20 mouse cellular contexts compared by ENCODE assay signal in genomic region chr16:35704796-35705195, GRCm38 (mm10).
DNase-seq lines count a peak whose midpoint lies in the region; TF ChIP-seq lines count a peak whose summit lies in the region.
"Had no signal": no experiment of that assay in that cellular context is flagged by ENCODE, and none has a peak within 500 bp of the region (broad histone marks: within the 10 kb centered on the region; RNA-seq: fewer than 3 reads in every experiment).

No protein-coding gene starts in this region.

- WGBS in kidney, adult 2 months, result 80% methylated on average over 14 of the region's 14 CpGs

- DNase-seq in adrenal gland, postnatal 14 days, result peak; percentile 34
- DNase-seq in adrenal gland, adult 18-20 months (ENCODE audit: low spot score in 2 of 2), result no peak
- peak; percentile 23 to 31 for DNase-seq in cerebellum, postnatal 10 days
- DNase-seq in cerebellum, postnatal 14 days, result no peak
- DNase-seq in ES-CJ7 (ENCODE audit: low read depth, low spot score), result peak; percentile 20
- peak; percentile 23 for DNase-seq in brain, adult 2 months (ENCODE audit: low read depth, low spot score)
- no peak for DNase-seq in kidney, adult 2 months
- no peak for DNase-seq in left cerebral cortex, adult 8-10 months (ENCODE audit: low spot score in 2 of 2)
- DNase-seq: cerebellum, adult 11 months; cerebellum, adult 9-11 months; forebrain, postnatal 0 days; gastrocnemius, postnatal 36 days; kidney, adult 11 months; kidney, adult 9 months had no signal

- H3K4me3 ChIP-seq in kidney, adult 2 months (ENCODE audit: insufficient read depth, low read depth, low read length), result no peak overlapping the region
- H3K4me3 ChIP-seq: embryonic facial prominence, embryonic 12.5 days; embryonic facial prominence, embryonic 15.5 days; hindbrain, embryonic 10.5 days; hindbrain, embryonic 13.5 days; intestine, embryonic 15.5 days had no signal

- no peak for TF ChIP-seq CTCF in kidney, adult 2 months (conservative IDR thresholded peaks at IDR 0.05; ENCODE audit: insufficient read depth, insufficient read length, low read depth, low read length)

- no peaks in the 10 kb centered on the region; the same call in none of the 2 replicates for H3K36me3 ChIP-seq in kidney, adult 2 months (ENCODE audit: control insufficient read depth, insufficient read depth, low read length)
- H3K36me3 ChIP-seq: embryonic facial prominence, embryonic 15.5 days; intestine, embryonic 15.5 days had no signal

- no peaks in the 10 kb centered on the region for H3K27me3 ChIP-seq in kidney, adult 2 months (replicated peaks; ENCODE audit: control insufficient read depth, insufficient read depth, low read length)
- H3K27me3 ChIP-seq: embryonic facial prominence, embryonic 12.5 days; embryonic facial prominence, embryonic 15.5 days; hindbrain, embryonic 13.5 days; intestine, embryonic 15.5 days; Patski had no signal

- no peak for TF ChIP-seq POLR2A in kidney, adult 2 months (IDR thresholded peaks at IDR 0.05; ENCODE audit: low read depth, low read length)

- no peaks in the 10 kb centered on the region for H3K4me1 ChIP-seq in kidney, adult 2 months (ENCODE audit: control insufficient read depth, insufficient read depth, low read length)
- H3K4me1 ChIP-seq: embryonic facial prominence, embryonic 12.5 days; intestine, embryonic 15.5 days had no signal

- no peak overlapping the region for H3K27ac ChIP-seq in kidney, adult 2 months (ENCODE audit: insufficient read depth, low read depth, low read length)
- H3K27ac ChIP-seq: embryonic facial prominence, embryonic 12.5 days; embryonic facial prominence, embryonic 15.5 days; hindbrain, embryonic 10.5 days; hindbrain, embryonic 13.5 days; intestine, embryonic 15.5 days had no signal

Comparison
In these comparisons a context has a peak if more than half of its experiments do, and no peak if none do; other contexts are left out.
1. DNase-seq: peak in adrenal gland, postnatal 14 days (single experiment), cerebellum, postnatal 10 days (2 of 2), ES-CJ7 (single experiment) and brain, adult 2 months (single experiment); none in adrenal gland, adult 18-20 months (0 of 2), cerebellum, postnatal 14 days (0 of 2), kidney, adult 2 months (single experiment) and left cerebral cortex, adult 8-10 months (0 of 2).